Mouse (Mus musculus): Measurements from ENCODE around the gene Gkn3. TPM values are rescaled to one million over a fixed set of nuclear protein-coding genes. Genes with fewer than 3 reads are reported as not detected.

Gkn3 gene
- polyA plus RNA-seq, 1 experiment from 2014 or later, result 6.1 TPM

GRCm38 (mm10) chr6:87424037-87424816 is 35.5 kb upstream of the Gkn3 start:
- H3K27ac ChIP-seq (ENCODE audit: low read length), result no peak overlapping the region
- H3K4me3 ChIP-seq (ENCODE audit: low read depth, low read length), result peak overlapping the region; percentile 23
- DNase-seq (ENCODE audit: low spot score), result no peak
- H3K9me3 ChIP-seq (ENCODE audit: low read length), result no peaks in the 10 kb centered on the region
- H3K4me1 ChIP-seq (ENCODE audit: insufficient read depth, low read depth, low read length), result no peaks in the 10 kb centered on the region
- no peak for ATAC-seq
- peak overlapping the region; percentile 43; the same call in 1 of the 2 replicates for H3K4me2 ChIP-seq (replicated peaks; ENCODE audit: low read depth, low read length)
- no peak overlapping the region for H3K9ac ChIP-seq (replicated peaks; ENCODE audit: low read depth)
- no peak for TF ChIP-seq CTCF (IDR thresholded peaks at IDR 0.05)
- TF ChIP-seq EP300 (IDR thresholded peaks at IDR 0.05), result no peak
- WGBS, result 31% methylated on average over 19 of the region's 19 CpGs
- H3K36me3 ChIP-seq (ENCODE audit: insufficient read depth, low read length), result no peaks in the 10 kb centered on the region
- no peaks in the 10 kb centered on the region for H3K27me3 ChIP-seq (replicated peaks; ENCODE audit: insufficient read depth, low read length)

GRCm38 (mm10) chr6:87422304-87422703 is 33.6 kb upstream of the Gkn3 start:
- Histone ChIP-seq H3K4me3 (ENCODE audit: low read depth, low read length) (no peak overlapping the region), H3K4me2 (replicated peaks; ENCODE audit: low read depth, low read length) (no peak overlapping the region), H3K27me3 (replicated peaks; ENCODE audit: insufficient read depth, low read length) (no peaks in the 10 kb centered on the region), H3K9ac (replicated peaks; ENCODE audit: low read depth) (no peak overlapping the region), H3K4me1 (ENCODE audit: insufficient read depth, low read depth, low read length) (no peaks in the 10 kb centered on the region), H3K27ac (ENCODE audit: low read length) (no peak overlapping the region), H3K9me3 (ENCODE audit: low read length) (no peaks in the 10 kb centered on the region), H3K36me3 (ENCODE audit: insufficient read depth, low read length) (no peaks in the 10 kb centered on the region)
- TF ChIP-seq CTCF (IDR thresholded peaks at IDR 0.05), result no peak
- no peak for TF ChIP-seq EP300 (IDR thresholded peaks at IDR 0.05)
- peak; percentile 23; the same call in 1 of the 2 replicates for ATAC-seq
- DNase-seq (ENCODE audit: low spot score), result no peak
- 38% methylated on average over 7 of the region's 7 CpGs for WGBS

- no peak overlapping the region for H3K9ac ChIP-seq (replicated peaks; ENCODE audit: low read depth)
- WGBS, result 47% methylated on average over 3 of the region's 3 CpGs
- H3K27ac ChIP-seq (ENCODE audit: low read length), result no peak overlapping the region
- no peak overlapping the region for H3K4me2 ChIP-seq (replicated peaks; ENCODE audit: low read depth, low read length)
- no peaks in the 10 kb centered on the region for H3K27me3 ChIP-seq (replicated peaks; ENCODE audit: insufficient read depth, low read length)
- no peaks in the 10 kb centered on the region for H3K9me3 ChIP-seq (ENCODE audit: low read length)
- DNase-seq (ENCODE audit: low spot score), result no peak
- no peaks in the 10 kb centered on the region for H3K36me3 ChIP-seq (ENCODE audit: insufficient read depth, low read length)
- H3K4me1 ChIP-seq (ENCODE audit: insufficient read depth, low read depth, low read length), result no peaks in the 10 kb centered on the region
- ATAC-seq, result no peak
- TF ChIP-seq CTCF (IDR thresholded peaks at IDR 0.05) (no peak), EP300 (IDR thresholded peaks at IDR 0.05) (no peak)
- H3K4me3 ChIP-seq (ENCODE audit: low read depth, low read length), result no peak overlapping the region
Observed at GRCm38 (mm10) chr6:87412011-87412410, 23.3 kb upstream of the Gkn3 start.

- H3K27ac ChIP-seq (ENCODE audit: low read length), result no peak overlapping the region
Observed at GRCm38 (mm10) chr6:87401456-87401855, 12.7 kb upstream of the Gkn3 start.

GRCm38 (mm10) chr6:87399886-87400566 is 11.3 kb upstream of the Gkn3 start:
- H3K4me1 ChIP-seq (ENCODE audit: insufficient read depth, low read depth, low read length), result no peaks in the 10 kb centered on the region
- no peak overlapping the region for H3K4me2 ChIP-seq (replicated peaks; ENCODE audit: low read depth, low read length)
- TF ChIP-seq EP300 (IDR thresholded peaks at IDR 0.05), result no peak
- no peaks in the 10 kb centered on the region for H3K36me3 ChIP-seq (ENCODE audit: insufficient read depth, low read length)
- H3K9ac ChIP-seq (replicated peaks; ENCODE audit: low read depth), result no peak overlapping the region
- no peak for DNase-seq (ENCODE audit: low spot score)
- H3K27ac ChIP-seq (ENCODE audit: low read length), result no peak overlapping the region
- WGBS, result 47% methylated on average over 4 of the region's 4 CpGs
- no peaks in the 10 kb centered on the region for H3K27me3 ChIP-seq (replicated peaks; ENCODE audit: insufficient read depth, low read length)
- no peak overlapping the region for H3K4me3 ChIP-seq (ENCODE audit: low read depth, low read length)
- no peak for ATAC-seq
- no peaks in the 10 kb centered on the region for H3K9me3 ChIP-seq (ENCODE audit: low read length)

More at GRCm38 (mm10) chr6:87401456-87401855, 12.7 kb upstream of the Gkn3 start:
- no peak for TF ChIP-seq CTCF (IDR thresholded peaks at IDR 0.05)
- TF ChIP-seq EP300 (IDR thresholded peaks at IDR 0.05), result no peak
- no peak overlapping the region for H3K4me3 ChIP-seq (ENCODE audit: low read depth, low read length)
- H3K4me2 ChIP-seq (replicated peaks; ENCODE audit: low read depth, low read length), result no peak overlapping the region
- no peaks in the 10 kb centered on the region for H3K27me3 ChIP-seq (replicated peaks; ENCODE audit: insufficient read depth, low read length)
- H3K9me3 ChIP-seq (ENCODE audit: low read length), result no peaks in the 10 kb centered on the region
- ATAC-seq (no peak), DNase-seq (ENCODE audit: low spot score) (no peak)
- no peak overlapping the region for H3K9ac ChIP-seq (replicated peaks; ENCODE audit: low read depth)
- H3K36me3 ChIP-seq (ENCODE audit: insufficient read depth, low read length), result no peaks in the 10 kb centered on the region
- no peaks in the 10 kb centered on the region for H3K4me1 ChIP-seq (ENCODE audit: insufficient read depth, low read depth, low read length)
- 48% methylated on average over 6 of the region's 6 CpGs for WGBS

GRCm38 (mm10) chr6:87399137-87399536 is 10.4 kb upstream of the Gkn3 start:
- peak; percentile 95 for TF ChIP-seq CTCF (IDR thresholded peaks at IDR 0.05)
- TF ChIP-seq EP300 (IDR thresholded peaks at IDR 0.05), result no peak
- H3K4me1 ChIP-seq (ENCODE audit: insufficient read depth, low read depth, low read length), result no peaks in the 10 kb centered on the region
- H3K36me3 ChIP-seq (ENCODE audit: insufficient read depth, low read length), result no peaks in the 10 kb centered on the region
- no peaks in the 10 kb centered on the region for H3K27me3 ChIP-seq (replicated peaks; ENCODE audit: insufficient read depth, low read length)
- no peak overlapping the region for H3K27ac ChIP-seq (ENCODE audit: low read length)
- H3K4me2 ChIP-seq (replicated peaks; ENCODE audit: low read depth, low read length), result no peak overlapping the region
- no peak overlapping the region for H3K9ac ChIP-seq (replicated peaks; ENCODE audit: low read depth)
- H3K9me3 ChIP-seq (ENCODE audit: low read length), result no peaks in the 10 kb centered on the region
- H3K4me3 ChIP-seq (ENCODE audit: low read depth, low read length), result no peak overlapping the region
- DNase-seq (ENCODE audit: low spot score), result peak; percentile 81
- WGBS, result 3% methylated on average over 5 of the region's 5 CpGs
- peak; percentile 40; the same call in 1 of the 2 replicates for ATAC-seq

Measured in lung, postnatal 0 days (tissue).